Mouse (Mus musculus) urinary bladder, postnatal 36 days (tissue): ENCODE results near the gene Vmn1r31.

Experiments used
- DNase-seq, 2 experiments: peaks; one replicate each; pipeline ENCODE4 v3.0.0; 2022; ENCODE audit warnings: low spot score in 2 of 2, mixed read lengths in 1 of 2

Vmn1r31 gene

DNA sequence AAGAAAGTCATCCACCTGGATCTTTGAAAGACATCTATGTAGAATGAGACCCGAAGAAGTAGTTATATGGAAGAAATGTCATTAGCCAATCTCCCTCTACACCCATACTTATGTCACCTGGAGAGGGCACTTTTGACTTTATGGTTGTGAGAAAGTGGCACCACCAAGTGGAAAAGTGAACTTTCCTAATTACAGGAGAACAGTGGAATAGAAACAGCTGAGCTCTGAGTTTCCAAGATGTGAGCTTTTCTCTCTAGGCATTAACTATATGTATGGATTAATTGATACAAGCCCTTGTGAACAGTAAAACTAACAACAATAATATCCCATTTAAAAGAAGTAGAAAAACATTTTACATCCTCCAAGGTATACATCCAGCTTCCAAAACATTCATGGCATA lies at the start of gene Vmn1r31:
Vmn1r31 (minus strand) TSS at position 101 of the 400 bp plus-strand sequence.
- DNase-seq: no peak

GRCm38 (mm10) chr6:58443285-58443684 lies 31.8 kb downstream of the Vmn1r31 start, which contains the start of gene Vmn1r30:
Vmn1r30 (minus strand) TSS chr6:58443385.
- no peak for DNase-seq
